Comparison of ENCODE assay signal across 1 mouse cellular context in the genomic region with DNA sequence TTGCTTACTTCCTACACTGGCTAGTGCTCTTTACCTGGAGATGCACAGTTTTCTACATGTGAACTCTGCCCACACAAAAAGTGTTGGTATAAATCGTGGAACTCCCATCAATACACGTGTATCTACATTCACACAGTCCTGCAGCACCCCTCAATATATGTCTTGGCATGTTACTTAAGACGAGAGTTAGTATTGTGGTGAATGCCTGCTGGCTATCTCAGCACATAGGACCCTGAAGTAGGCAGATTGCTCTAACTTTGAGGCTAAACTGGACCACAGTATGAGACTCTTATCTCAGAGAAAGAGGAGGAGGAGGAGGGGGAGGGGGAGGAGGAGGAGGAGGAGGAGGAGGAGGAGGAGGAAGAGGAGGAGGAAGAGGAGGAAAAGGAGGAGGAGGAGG.
TF ChIP-seq lines count a peak whose summit lies in the region.

No protein-coding gene starts in this region.

TF ChIP-seq in MEL, 35 proteins besides CTCF, POLR2A, EP300 and RAD21 (continued from another document):
- TF ChIP-seq POLR2AphosphoS2 (IDR thresholded peaks at IDR 0.05; ENCODE audit: low read length): no peak
